Mouse (Mus musculus): ENCODE measurements around the gene March9. TPM values are rescaled to one million over a fixed set of nuclear protein-coding genes. Genes with fewer than 3 reads are reported as not detected.
"Not testable (repeated sequence)": the region's sequence is repeated elsewhere in the genome, so short reads cannot be mapped to it uniquely, and the experiment has no call there.

The March9 gene
- polyA plus RNA-seq, 1 experiment from 2014 or later = 0.12 TPM

- peaks cover 38% of the 10 kb centered on the region for H3K36me3 ChIP-seq (ENCODE audit: control insufficient read depth, insufficient read depth)
- peaks cover under 1% of the 10 kb centered on the region; the same call in 1 of the 2 replicates for H3K27me3 ChIP-seq (ENCODE audit: control insufficient read depth, insufficient read depth, low read length)
- no peak overlapping the region for H3K9ac ChIP-seq (ENCODE audit: low read length)
- no peaks in the 10 kb centered on the region for H3K9me3 ChIP-seq (replicated peaks; ENCODE audit: control insufficient read depth, low read length)
- H3K4me1 ChIP-seq (ENCODE audit: control insufficient read depth, insufficient read depth, low read length) = peaks cover 26% of the 10 kb centered on the region
- WGBS = 92% methylated on average over 14 of the region's 14 CpGs
- no peak overlapping the region for H3K4me2 ChIP-seq (ENCODE audit: low read depth, low read length)
- H3K4me3 ChIP-seq (ENCODE audit: low read length) = no peak overlapping the region
- H3K27ac ChIP-seq (ENCODE audit: low read length) = no peak overlapping the region
- no peak for ATAC-seq (replicated peaks; ENCODE audit: extremely low read depth, insufficient read depth, low FRiP score)
Observed at GRCm38 (mm10) chr10:127066519-127067018, 6.6 kb upstream of the March9 start.

GRCm38 (mm10) chr10:127065981-127066380 is 6.0 kb upstream of the March9 start:
- peaks cover 38% of the 10 kb centered on the region for H3K36me3 ChIP-seq (ENCODE audit: control insufficient read depth, insufficient read depth)
- no peak overlapping the region for H3K4me2 ChIP-seq (ENCODE audit: low read depth, low read length)
- H3K27ac ChIP-seq (ENCODE audit: low read length) = no peak overlapping the region
- peaks cover 6% of the 10 kb centered on the region for H3K27me3 ChIP-seq (ENCODE audit: control insufficient read depth, insufficient read depth, low read length)
- ATAC-seq (replicated peaks; ENCODE audit: extremely low read depth, insufficient read depth, low FRiP score) = no peak
- peaks cover 21% of the 10 kb centered on the region for H3K4me1 ChIP-seq (ENCODE audit: control insufficient read depth, insufficient read depth, low read length)
- H3K9ac ChIP-seq (ENCODE audit: low read length) = no peak overlapping the region
- no peak overlapping the region for H3K4me3 ChIP-seq (ENCODE audit: low read length)
- no peaks in the 10 kb centered on the region for H3K9me3 ChIP-seq (replicated peaks; ENCODE audit: control insufficient read depth, low read length)
- 53% methylated on average over 9 of the region's 9 CpGs for WGBS

- 12% methylated on average over 37 of the region's 37 CpGs for WGBS
- H3K27ac ChIP-seq (ENCODE audit: low read length) = peak overlapping the region; percentile 83
- H3K9ac ChIP-seq (ENCODE audit: low read length) = peak overlapping the region; percentile 89
- no peak for ATAC-seq (replicated peaks; ENCODE audit: extremely low read depth, insufficient read depth, low FRiP score)
- H3K27me3 ChIP-seq (ENCODE audit: control insufficient read depth, insufficient read depth, low read length) = peaks cover 7% of the 10 kb centered on the region
- peak overlapping the region; percentile 89 for H3K4me2 ChIP-seq (ENCODE audit: low read depth, low read length)
- H3K36me3 ChIP-seq (ENCODE audit: control insufficient read depth, insufficient read depth) = peaks cover 38% of the 10 kb centered on the region
- peak overlapping the region; percentile 72 for H3K4me3 ChIP-seq (ENCODE audit: low read length)
- peaks cover 14% of the 10 kb centered on the region for H3K4me1 ChIP-seq (ENCODE audit: control insufficient read depth, insufficient read depth, low read length)
- no peaks in the 10 kb centered on the region for H3K9me3 ChIP-seq (replicated peaks; ENCODE audit: control insufficient read depth, low read length)
Observed at GRCm38 (mm10) chr10:127063913-127064870, 4.2 kb upstream of the March9 start.

- WGBS = under 1% methylated on average over 46 of the region's 46 CpGs
Observed at GRCm38 (mm10) chr10:127063239-127063872, 3.4 kb upstream of the March9 start, which contains the start of gene Cdk4. Gene Cdk4, plus strand, starts transcription at chr10:127063534.

GRCm38 (mm10) chr10:127062503-127062902 is 2.5 kb upstream of the March9 start:
- WGBS = 60% methylated on average over 5 of the region's 5 CpGs
- H3K36me3 ChIP-seq (ENCODE audit: control insufficient read depth, insufficient read depth) = peaks cover 28% of the 10 kb centered on the region
- no peak overlapping the region for H3K4me3 ChIP-seq (ENCODE audit: low read length)
- no peak overlapping the region for H3K27ac ChIP-seq (ENCODE audit: low read length)
- H3K4me2 ChIP-seq (ENCODE audit: low read depth, low read length) = no peak overlapping the region
- no peak overlapping the region for H3K9ac ChIP-seq (ENCODE audit: low read length)
- H3K4me1 ChIP-seq (ENCODE audit: control insufficient read depth, insufficient read depth, low read length) = peaks cover 13% of the 10 kb centered on the region
- ATAC-seq (replicated peaks; ENCODE audit: extremely low read depth, insufficient read depth, low FRiP score) = no peak
- H3K27me3 ChIP-seq (ENCODE audit: control insufficient read depth, insufficient read depth, low read length) = peaks cover 10% of the 10 kb centered on the region
- no peaks in the 10 kb centered on the region for H3K9me3 ChIP-seq (replicated peaks; ENCODE audit: control insufficient read depth, low read length)

More at GRCm38 (mm10) chr10:127063239-127063872, 3.4 kb upstream of the March9 start, which contains the start of gene Cdk4:
- Histone ChIP-seq H3K4me3 (ENCODE audit: low read length) (peak within 1 kb of the TSS; percentile 72), H3K9ac (ENCODE audit: low read length) (peak within 1 kb of the TSS; percentile 89), H3K27me3 (ENCODE audit: control insufficient read depth, insufficient read depth, low read length) (peaks cover 9% of the 10 kb centered on the region), H3K36me3 (ENCODE audit: control insufficient read depth, insufficient read depth) (peaks cover 37% of the 10 kb centered on the region), H3K4me1 (ENCODE audit: control insufficient read depth, insufficient read depth, low read length) (peaks cover 13% of the 10 kb centered on the region), H3K9me3 (replicated peaks; ENCODE audit: control insufficient read depth, low read length) (no peaks in the 10 kb centered on the region), H3K27ac (ENCODE audit: low read length) (peak within 1 kb of the TSS; percentile 83), H3K4me2 (ENCODE audit: low read depth, low read length) (peak within 1 kb of the TSS; percentile 89)
- peak; percentile 91 for ATAC-seq (replicated peaks; ENCODE audit: extremely low read depth, insufficient read depth, low FRiP score)

DNA sequence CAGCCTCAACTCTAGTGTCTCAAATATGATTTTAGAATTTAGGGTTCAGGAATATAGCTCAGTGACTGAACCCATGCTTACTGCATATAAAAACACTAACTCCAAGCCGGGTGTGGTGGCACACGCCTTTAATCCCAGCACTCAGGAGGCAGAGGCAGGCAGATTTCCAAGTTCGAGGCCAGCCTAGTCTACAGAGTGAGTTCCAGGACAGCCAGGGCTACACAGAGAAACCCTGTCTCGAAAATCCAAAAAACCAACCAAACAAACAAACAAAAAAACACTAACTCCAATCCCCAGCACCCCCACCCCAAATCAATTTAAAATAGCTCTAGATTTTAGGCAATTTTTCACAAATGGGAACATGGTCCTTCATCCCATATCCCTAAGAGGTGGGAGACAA is 2.1 kb upstream of the March9 start:
- H3K9me3 ChIP-seq (replicated peaks; ENCODE audit: control insufficient read depth, low read length); H3K4me2 ChIP-seq (ENCODE audit: low read depth, low read length); H3K9ac ChIP-seq (ENCODE audit: low read length); ATAC-seq (replicated peaks; ENCODE audit: extremely low read depth, insufficient read depth, low FRiP score); H3K4me3 ChIP-seq (ENCODE audit: low read length); H3K27ac ChIP-seq (ENCODE audit: low read length): not testable (repeated sequence)
- WGBS = 82% methylated on average over 4 of the region's 4 CpGs
- peaks cover 13% of the 10 kb centered on the region for H3K4me1 ChIP-seq (ENCODE audit: control insufficient read depth, insufficient read depth, low read length)
- peaks cover 13% of the 10 kb centered on the region for H3K27me3 ChIP-seq (ENCODE audit: control insufficient read depth, insufficient read depth, low read length)
- H3K36me3 ChIP-seq (ENCODE audit: control insufficient read depth, insufficient read depth) = peaks cover 24% of the 10 kb centered on the region

GRCm38 (mm10) chr10:127061513-127061912 is 1.5 kb upstream of the March9 start:
- WGBS = 70% methylated on average over 2 of the region's 2 CpGs
- peaks cover 18% of the 10 kb centered on the region for H3K36me3 ChIP-seq (ENCODE audit: control insufficient read depth, insufficient read depth)
- ATAC-seq (replicated peaks; ENCODE audit: extremely low read depth, insufficient read depth, low FRiP score) = no peak
- no peak overlapping the region for H3K4me2 ChIP-seq (ENCODE audit: low read depth, low read length)
- peaks cover 13% of the 10 kb centered on the region for H3K27me3 ChIP-seq (ENCODE audit: control insufficient read depth, insufficient read depth, low read length)
- no peaks in the 10 kb centered on the region for H3K9me3 ChIP-seq (replicated peaks; ENCODE audit: control insufficient read depth, low read length)
- H3K27ac ChIP-seq (ENCODE audit: low read length) = no peak overlapping the region
- peaks cover 13% of the 10 kb centered on the region for H3K4me1 ChIP-seq (ENCODE audit: control insufficient read depth, insufficient read depth, low read length)
- H3K9ac ChIP-seq (ENCODE audit: low read length) = no peak overlapping the region
- H3K4me3 ChIP-seq (ENCODE audit: low read length) = no peak overlapping the region

- no peaks in the 10 kb centered on the region for H3K9me3 ChIP-seq (replicated peaks; ENCODE audit: control insufficient read depth, low read length)
- WGBS = 54% methylated on average over 5 of the region's 5 CpGs
- peaks cover 13% of the 10 kb centered on the region for H3K27me3 ChIP-seq (ENCODE audit: control insufficient read depth, insufficient read depth, low read length)
- peaks cover 13% of the 10 kb centered on the region for H3K4me1 ChIP-seq (ENCODE audit: control insufficient read depth, insufficient read depth, low read length)
- peaks cover 14% of the 10 kb centered on the region for H3K36me3 ChIP-seq (ENCODE audit: control insufficient read depth, insufficient read depth)
- ATAC-seq (replicated peaks; ENCODE audit: extremely low read depth, insufficient read depth, low FRiP score) = no peak
- H3K4me3 ChIP-seq (ENCODE audit: low read length) = no peak overlapping the region
- H3K27ac ChIP-seq (ENCODE audit: low read length) = no peak overlapping the region
- H3K4me2 ChIP-seq (ENCODE audit: low read depth, low read length) = no peak overlapping the region
- H3K9ac ChIP-seq (ENCODE audit: low read length) = no peak overlapping the region
Observed at GRCm38 (mm10) chr10:127061085-127061484, 1.1 kb upstream of the March9 start.

All from heart, embryonic 16.5 days (tissue).